Mouse (Mus musculus) hindbrain, embryonic 15.5 days (tissue): ENCODE measurements at regions not wholly inside any gene's neighbourhood (a gene's known extent, or its start where the extent isn't known, plus 50 kb on each side); places are given as distances from the start of the nearest gene placed in this dataset.

Experiments
- ATAC-seq: fragments of 200-750 bp; cut with Nextera tagmentation; 2 replicates; pipeline ENCODE4 v1.8.0; 2017; ENCODE audit warnings: low read depth, moderate number of reproducible peaks, moderate TSS enrichment; ENCODE audit not compliant: low FRiP score
- H3K27ac ChIP-seq: fragments of 300-500 bp; sonication (generic); replicated peaks from 2 replicates; pipeline ENCODE4 v1.5.1; 2015; ENCODE audit warnings: mild to moderate bottlenecking, inconsistent platforms
- H3K27me3 ChIP-seq: fragments of 300-500 bp; sonication (generic); 2 replicates; pipeline ENCODE4 v1.6.1; 2015; ENCODE audit warnings: control low read depth, inconsistent platforms
- H3K36me3 ChIP-seq: fragments of 300-500 bp; sonication (generic); 2 replicates; pipeline ENCODE4 v1.6.1; 2015; ENCODE audit warnings: control low read depth, inconsistent platforms
- H3K4me1 ChIP-seq: fragments of 300-500 bp; sonication (generic); replicated peaks from 2 replicates; pipeline ENCODE4 v1.6.1; 2015; ENCODE audit warnings: control low read depth, inconsistent platforms
- H3K4me2 ChIP-seq: fragments of 300-500 bp; sonication (generic); 2 replicates; pipeline ENCODE4 v1.6.1; 2015; ENCODE audit warnings: moderate library complexity, mild to moderate bottlenecking, inconsistent platforms
- H3K4me3 ChIP-seq: fragments of 300-500 bp; sonication (generic); 2 replicates; pipeline ENCODE4 v1.5.1; 2015; ENCODE audit warnings: mild to moderate bottlenecking, inconsistent platforms
- H3K9ac ChIP-seq: fragments of 300-500 bp; sonication (generic); 2 replicates; pipeline ENCODE4 v1.6.1; 2015; ENCODE audit warnings: inconsistent platforms
- H3K9me3 ChIP-seq: fragments of 300-500 bp; sonication (generic); 2 replicates; pipeline ENCODE4 v1.6.1; 2016; ENCODE audit warnings: control low read depth, inconsistent platforms
- WGBS: fragments of 180-500 bp; shearing (Covaris S2); methylation state at CpG from one replicate; pipeline ENCODE4 v1.1.7; 2015; 5-methylcytosine and 5-hydroxymethylcytosine counted together

DNA sequence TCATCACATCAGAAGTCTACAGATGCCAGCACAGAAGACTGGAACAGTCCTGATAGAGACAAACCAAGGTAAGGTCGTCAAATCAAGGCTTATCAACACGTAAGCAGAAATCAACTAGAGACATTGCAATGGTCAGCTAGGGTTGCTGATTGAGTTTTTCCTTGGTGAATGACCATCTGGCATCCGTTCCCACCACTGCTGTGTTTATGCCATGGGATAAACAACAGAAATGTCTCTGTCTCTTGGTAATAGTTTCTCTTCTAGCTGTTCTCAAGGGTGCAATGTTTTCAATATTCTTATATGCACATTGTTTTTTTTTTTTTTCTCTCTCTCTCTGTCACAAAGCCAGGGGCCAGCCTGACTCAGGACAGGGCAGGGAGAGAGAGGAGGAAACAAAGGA, 110.2 kb upstream of the Plxnc1 start:
- WGBS: 97% methylated on average over 3 of the region's 3 CpGs
- Histone ChIP-seq H3K27me3 (no peaks in the 10 kb centered on the region), H3K4me1 (peaks cover 21% of the 10 kb centered on the region)

DNA sequence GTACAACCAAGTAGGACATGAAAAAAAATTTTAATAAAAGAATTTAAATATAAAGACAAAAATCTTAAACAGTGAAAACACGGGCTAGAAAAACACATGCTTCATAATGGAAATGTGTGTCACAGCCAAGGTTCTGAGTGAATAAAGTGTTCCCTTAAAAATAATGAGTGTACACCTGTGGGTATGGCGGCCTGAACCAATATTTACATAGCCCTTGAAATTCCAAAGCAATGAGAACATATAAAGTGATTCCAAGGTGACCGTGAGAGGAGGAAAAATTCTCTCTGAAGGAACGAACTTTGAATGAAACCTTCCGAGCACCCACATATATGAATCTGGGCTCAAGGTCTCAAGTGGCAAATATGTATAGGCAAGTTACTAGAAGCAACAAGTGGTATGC, 104.2 kb upstream of the Plxnc1 start:
- ATAC-seq: no peak
- Histone ChIP-seq H3K9ac (no peak overlapping the region), H3K27ac (no peak overlapping the region), H3K4me1 (peaks cover 5% of the 10 kb centered on the region; the same call in 1 of the 2 replicates), H3K27me3 (no peaks in the 10 kb centered on the region), H3K4me3 (no peak overlapping the region), H3K9me3 (no peaks in the 10 kb centered on the region), H3K4me2 (no peak overlapping the region), H3K36me3 (no peaks in the 10 kb centered on the region)
- WGBS: 93% methylated on average over 5 of the region's 5 CpGs

More for the DNA sequence above, 110.2 kb upstream of the Plxnc1 start:
- Histone ChIP-seq H3K27ac (no peak overlapping the region), H3K9ac (no peak overlapping the region), H3K4me2 (no peak overlapping the region), H3K4me3 (no peak overlapping the region), H3K9me3 (no peaks in the 10 kb centered on the region), H3K36me3 (no peaks in the 10 kb centered on the region)
- ATAC-seq: no peak

DNA sequence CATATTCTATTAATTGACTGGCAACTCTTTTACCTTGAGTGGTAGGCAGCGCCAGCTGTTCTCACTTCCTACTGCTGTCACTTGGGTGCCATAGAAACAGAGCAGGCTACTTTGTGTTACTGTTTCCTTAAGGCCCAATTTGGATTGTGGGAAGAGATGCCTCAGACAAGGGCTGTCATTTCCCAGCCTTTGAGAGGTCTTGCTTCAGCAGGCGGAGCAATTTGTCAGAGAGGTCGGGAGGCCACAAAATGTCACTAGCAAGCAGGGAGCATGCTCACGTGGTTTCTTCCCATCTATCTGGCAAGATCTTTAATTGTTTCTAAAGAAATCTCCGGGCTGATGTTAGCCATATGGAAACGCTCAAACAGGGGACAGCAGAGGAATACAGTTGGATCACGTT, 99.3 kb upstream of the Plxnc1 start:
- Histone ChIP-seq H3K27ac (no peak overlapping the region), H3K4me2 (no peak overlapping the region)

DNA sequence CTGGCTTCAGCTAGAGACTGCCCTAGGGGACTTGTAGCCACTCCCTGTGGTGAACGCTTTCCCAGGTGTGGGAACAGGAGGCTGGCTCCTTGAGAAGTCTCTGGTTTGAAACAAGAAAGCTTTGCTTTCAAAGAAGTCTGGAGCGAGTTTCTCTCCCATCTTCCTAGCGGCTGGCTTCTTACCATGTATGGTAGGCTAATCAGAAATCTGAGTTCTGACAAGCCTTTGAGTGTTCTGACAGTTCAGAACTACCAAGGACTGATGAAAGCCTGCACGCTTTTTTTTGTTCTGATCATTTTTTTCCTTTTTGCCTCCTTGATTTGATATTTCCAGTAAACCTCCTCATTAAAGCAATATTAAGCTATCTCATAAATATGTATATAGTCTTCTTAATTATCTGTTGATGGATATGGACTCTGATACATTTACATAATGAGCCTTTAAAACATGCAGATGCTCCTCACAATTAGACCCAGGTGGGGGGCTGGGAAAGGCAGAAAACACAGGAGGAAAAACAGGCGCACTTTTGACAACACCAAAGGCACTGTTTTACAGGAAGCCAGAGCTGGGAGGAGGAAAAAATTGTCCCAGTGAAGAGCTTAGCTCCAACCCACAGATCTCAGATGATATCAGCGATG, 95.7 kb upstream of the Plxnc1 start:
- Histone ChIP-seq H3K9ac (no peak overlapping the region), H3K4me3 (no peak overlapping the region), H3K4me2 (no peak overlapping the region), H3K36me3 (no peaks in the 10 kb centered on the region), H3K9me3 (no peaks in the 10 kb centered on the region), H3K4me1 (peaks cover 9% of the 10 kb centered on the region; the same call in 1 of the 2 replicates), H3K27me3 (no peaks in the 10 kb centered on the region), H3K27ac (peak overlapping the region; percentile 34; the same call in 1 of the 2 replicates)
- 45% methylated on average over 6 of the region's 6 CpGs for WGBS
- ATAC-seq: peak; percentile 57

More for the DNA sequence above, 99.3 kb upstream of the Plxnc1 start:
- WGBS: 20% methylated on average over 7 of the region's 7 CpGs
- Histone ChIP-seq H3K27me3 (no peaks in the 10 kb centered on the region), H3K4me1 (peaks cover 9% of the 10 kb centered on the region; the same call in 1 of the 2 replicates), H3K36me3 (no peaks in the 10 kb centered on the region), H3K9me3 (no peaks in the 10 kb centered on the region), H3K9ac (no peak overlapping the region), H3K4me3 (no peak overlapping the region)
- 0 out of 2 replicates have a peak, but pooled peaks have one; percentile 7 for ATAC-seq

GRCm38 (mm10) chr10:95036043-95036697, 91.5 kb upstream of the Plxnc1 start:
- Histone ChIP-seq H3K9me3 (no peaks in the 10 kb centered on the region), H3K27ac (no peak overlapping the region), H3K4me1 (peaks cover 4% of the 10 kb centered on the region; the same call in 1 of the 2 replicates), H3K36me3 (no peaks in the 10 kb centered on the region), H3K27me3 (no peaks in the 10 kb centered on the region), H3K4me3 (no peak overlapping the region), H3K4me2 (no peak overlapping the region), H3K9ac (no peak overlapping the region)
- no peak for ATAC-seq
- 64% methylated on average over 4 of the region's 4 CpGs for WGBS

DNA sequence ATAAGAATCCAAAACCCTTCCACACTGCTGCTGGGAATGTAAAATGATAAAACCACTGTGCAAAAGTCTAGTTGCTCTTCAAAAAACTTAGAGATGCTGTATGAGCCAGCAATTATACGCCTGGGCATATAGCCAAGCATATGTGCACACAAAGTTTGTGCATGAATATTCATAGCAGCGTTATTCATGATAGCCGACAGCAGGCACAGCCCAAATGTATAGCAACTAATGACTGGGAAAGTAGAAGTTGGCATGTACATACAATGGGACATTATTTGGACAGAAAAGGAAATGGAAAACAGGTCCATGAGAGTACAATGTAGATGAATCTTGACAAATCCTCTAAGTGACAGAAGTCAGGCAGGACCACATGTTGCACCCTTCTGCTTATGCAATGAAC, 90.7 kb upstream of the Plxnc1 start:
- 39% methylated on average over 3 of the region's 3 CpGs for WGBS
- Histone ChIP-seq H3K4me2 (no peak overlapping the region), H3K27ac (no peak overlapping the region), H3K9me3 (no peaks in the 10 kb centered on the region), H3K4me1 (peaks cover 4% of the 10 kb centered on the region; the same call in 1 of the 2 replicates), H3K36me3 (no peaks in the 10 kb centered on the region), H3K4me3 (no peak overlapping the region), H3K9ac (no peak overlapping the region), H3K27me3 (no peaks in the 10 kb centered on the region)
- ATAC-seq: no peak

GRCm38 (mm10) chr10:95034566-95034965, 89.9 kb upstream of the Plxnc1 start:
- Histone ChIP-seq H3K4me2 (no peak overlapping the region), H3K27ac (no peak overlapping the region), H3K9me3 (no peaks in the 10 kb centered on the region), H3K36me3 (no peaks in the 10 kb centered on the region), H3K9ac (no peak overlapping the region), H3K27me3 (no peaks in the 10 kb centered on the region), H3K4me1 (no peaks in the 10 kb centered on the region; the same call in 1 of the 2 replicates), H3K4me3 (no peak overlapping the region)
- ATAC-seq: no peak
- WGBS: 78% methylated on average over 5 of the region's 5 CpGs

DNA sequence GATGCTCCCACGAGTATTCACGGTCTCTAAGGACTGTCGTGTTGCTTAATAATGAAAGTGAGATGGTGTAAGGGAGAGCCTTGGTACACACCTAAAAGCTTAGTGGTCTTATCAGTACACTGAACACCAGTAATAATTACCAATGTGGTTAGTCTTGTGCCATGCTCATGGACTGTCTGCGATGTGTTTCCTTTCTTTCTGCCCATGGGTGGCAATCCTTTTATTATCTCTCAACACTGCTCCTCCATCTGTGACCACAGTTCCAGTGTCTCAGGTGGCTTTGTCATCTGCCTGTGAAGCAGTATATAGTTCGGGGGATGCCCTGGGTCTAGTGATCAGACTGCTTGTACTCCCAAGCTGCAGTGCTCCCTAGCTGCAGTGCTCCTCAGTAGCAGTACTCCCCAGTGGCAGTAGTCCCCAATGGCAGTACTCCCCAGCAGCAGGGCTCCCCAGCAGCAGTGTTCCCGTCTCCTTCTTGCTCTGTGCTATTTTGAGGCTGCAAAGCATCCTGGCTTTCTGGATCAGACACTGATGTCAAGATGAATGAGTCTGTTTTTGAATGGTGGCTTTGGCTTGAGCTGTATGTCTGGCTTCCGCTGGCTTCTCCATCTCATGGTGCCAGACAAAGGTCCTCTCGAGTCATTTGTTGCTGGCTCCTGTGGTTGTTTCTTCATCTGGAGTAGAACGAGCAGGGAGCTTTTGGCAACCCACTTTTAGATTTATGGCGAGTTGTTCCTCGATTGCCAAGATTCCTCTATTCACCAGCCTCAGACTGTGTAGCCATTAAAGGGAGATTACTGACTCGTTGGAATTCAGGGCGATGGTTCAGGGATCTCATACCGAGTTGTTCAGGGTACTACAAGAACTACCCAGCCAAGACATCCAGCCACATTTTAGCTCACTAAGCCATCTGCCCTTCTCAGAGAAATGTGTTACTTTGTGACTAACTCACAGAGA, 88.4 kb upstream of the Plxnc1 start:
- no peak overlapping the region for H3K4me3 ChIP-seq
- WGBS: 68% methylated on average over 14 of the region's 14 CpGs
- no peak overlapping the region for H3K9ac ChIP-seq
- peak; percentile 83 for ATAC-seq
- H3K27me3 ChIP-seq: no peaks in the 10 kb centered on the region
- H3K9me3 ChIP-seq: no peaks in the 10 kb centered on the region
- H3K36me3 ChIP-seq: no peaks in the 10 kb centered on the region
- no peak overlapping the region for H3K27ac ChIP-seq
- no peak overlapping the region for H3K4me2 ChIP-seq
- H3K4me1 ChIP-seq: no peaks in the 10 kb centered on the region; the same call in 1 of the 2 replicates

- no peaks in the 10 kb centered on the region; the same call in 1 of the 2 replicates for H3K4me1 ChIP-seq
- no peak overlapping the region for H3K4me3 ChIP-seq
- H3K4me2 ChIP-seq: no peak overlapping the region
- H3K9ac ChIP-seq: no peak overlapping the region
- WGBS: 95% methylated on average over 2 of the region's 2 CpGs
- no peak overlapping the region for H3K27ac ChIP-seq
- no peaks in the 10 kb centered on the region for H3K36me3 ChIP-seq
- no peaks in the 10 kb centered on the region for H3K27me3 ChIP-seq
- no peaks in the 10 kb centered on the region for H3K9me3 ChIP-seq
- no peak for ATAC-seq
Measured at GRCm38 (mm10) chr10:95031371-95031770, 86.7 kb upstream of the Plxnc1 start.

GRCm38 (mm10) chr10:95030801-95031200, 86.2 kb upstream of the Plxnc1 start:
- WGBS: 88% methylated on average over 5 of the region's 5 CpGs
- no peak overlapping the region for H3K4me2 ChIP-seq
- H3K4me3 ChIP-seq: no peak overlapping the region
- H3K27me3 ChIP-seq: no peaks in the 10 kb centered on the region
- no peak for ATAC-seq
- H3K9ac ChIP-seq: no peak overlapping the region
- no peaks in the 10 kb centered on the region for H3K9me3 ChIP-seq
- no peaks in the 10 kb centered on the region; the same call in 1 of the 2 replicates for H3K4me1 ChIP-seq
- H3K27ac ChIP-seq: no peak overlapping the region
- H3K36me3 ChIP-seq: no peaks in the 10 kb centered on the region

DNA sequence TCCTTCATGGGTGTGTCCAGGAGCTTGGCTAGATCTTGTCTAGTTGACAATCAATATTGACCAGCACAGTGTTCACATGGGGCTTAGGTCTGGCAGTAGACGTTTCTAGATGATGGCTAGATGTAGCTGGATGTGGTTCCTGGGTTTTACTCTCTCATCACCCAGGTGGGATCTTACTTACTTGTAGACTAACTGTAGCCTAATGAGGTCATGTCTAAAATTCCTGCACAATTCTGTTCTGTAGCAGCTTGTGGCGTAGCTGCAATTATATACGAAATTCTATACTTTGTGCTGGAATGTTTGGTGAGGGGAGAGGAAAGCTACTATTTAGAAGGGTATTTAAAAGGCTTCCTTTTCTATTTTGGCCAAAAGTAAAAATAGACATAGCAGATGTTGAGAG, 84.9 kb upstream of the Plxnc1 start:
- WGBS: 80% methylated on average over 3 of the region's 3 CpGs
- Histone ChIP-seq H3K9ac (no peak overlapping the region), H3K27me3 (no peaks in the 10 kb centered on the region), H3K27ac (no peak overlapping the region), H3K4me2 (no peak overlapping the region), H3K36me3 (no peaks in the 10 kb centered on the region), H3K4me1 (no peaks in the 10 kb centered on the region; the same call in 1 of the 2 replicates), H3K9me3 (no peaks in the 10 kb centered on the region), H3K4me3 (no peak overlapping the region)
- no peak for ATAC-seq
